Mouse (Mus musculus): Measurements from ENCODE around the gene Disc1. TPM values are rescaled to one million over a fixed set of nuclear protein-coding genes. Genes with fewer than 3 reads are reported as not detected.
A peak's percentile ranks its signal among the peaks of the same experiment; 100 is the strongest.

Gene Disc1
- total and polyA plus RNA-seq, 2 experiments from 2014 or later: 1.2 to 5.2 TPM

DNA sequence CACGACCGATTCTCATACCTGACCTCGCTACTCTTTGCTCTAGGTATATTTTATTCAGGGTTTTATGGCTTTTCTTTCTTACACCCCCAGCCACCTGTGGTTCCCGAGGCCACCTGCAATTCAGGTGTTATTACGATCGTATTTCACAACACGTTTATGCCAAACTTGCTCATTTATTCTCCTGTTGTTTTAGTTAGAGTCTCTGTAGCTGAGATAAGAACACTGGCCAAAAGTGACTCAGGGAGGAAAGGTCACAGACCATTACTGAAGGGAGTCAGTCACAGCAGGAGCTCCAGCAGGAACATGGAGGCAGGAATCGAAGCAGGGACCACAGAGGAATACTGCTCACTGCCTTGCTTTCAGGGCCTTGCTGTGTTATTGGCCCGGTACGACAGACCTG is 109.5 kb downstream of the Disc1 start:
- Histone ChIP-seq H3K27ac (ENCODE audit: low read depth) (no peak overlapping the region), H3K9me3 (replicated peaks; ENCODE audit: control insufficient read depth, low read length) (no peaks in the 10 kb centered on the region), H3K9ac (replicated peaks; ENCODE audit: low read depth, low read length) (no peak overlapping the region), H3K4me1 (ENCODE audit: control insufficient read depth, insufficient read depth) (no peaks in the 10 kb centered on the region; the same call in 1 of the 2 replicates), H3K27me3 (ENCODE audit: control insufficient read depth, insufficient read depth, low read length) (no peaks in the 10 kb centered on the region), H3K36me3 (replicated peaks; ENCODE audit: control insufficient read depth, insufficient read depth, low read length) (no peaks in the 10 kb centered on the region), H3K4me2 (ENCODE audit: low read depth, low read length) (no peak overlapping the region), H3K4me3 (ENCODE audit: low read depth, low read length) (no peak overlapping the region)
- WGBS: 89% methylated on average over 10 of the region's 10 CpGs
- DNase-seq (ENCODE audit: low spot score): no peak
- no peak for TF ChIP-seq CTCF (IDR thresholded peaks at IDR 0.05; ENCODE audit: low read depth)
- TF ChIP-seq EP300 (IDR thresholded peaks at IDR 0.05; ENCODE audit: low read depth): no peak
- ATAC-seq (ENCODE audit: insufficient read depth, low read depth): no peak

DNA sequence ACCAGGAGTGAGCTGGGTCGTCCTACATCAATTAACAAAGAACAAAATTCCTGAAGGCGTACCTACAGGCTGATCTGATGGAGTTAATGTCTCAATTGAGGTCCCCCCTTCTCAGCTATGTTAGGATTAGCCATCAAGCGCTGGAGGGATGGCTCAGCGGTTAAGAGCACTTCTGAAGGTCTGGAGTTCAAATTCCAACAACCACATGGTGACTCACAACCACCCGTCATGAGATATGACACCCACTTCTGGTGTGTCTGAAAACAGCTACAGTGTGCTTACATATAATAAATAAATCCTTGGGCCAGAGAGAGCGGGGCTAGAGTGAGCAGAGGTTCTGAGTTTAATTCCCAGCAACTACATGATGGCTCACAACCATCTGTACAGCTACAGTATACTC is 109.9 kb downstream of the Disc1 start:
- Histone ChIP-seq H3K27me3 (ENCODE audit: control insufficient read depth, insufficient read depth, low read length) (no peaks in the 10 kb centered on the region), H3K27ac (ENCODE audit: low read depth) (no peak overlapping the region), H3K9me3 (replicated peaks; ENCODE audit: control insufficient read depth, low read length) (no peaks in the 10 kb centered on the region), H3K4me1 (ENCODE audit: control insufficient read depth, insufficient read depth) (no peaks in the 10 kb centered on the region; the same call in 1 of the 2 replicates), H3K4me2 (ENCODE audit: low read depth, low read length) (no peak overlapping the region), H3K4me3 (ENCODE audit: low read depth, low read length) (no peak overlapping the region), H3K9ac (replicated peaks; ENCODE audit: low read depth, low read length) (no peak overlapping the region), H3K36me3 (replicated peaks; ENCODE audit: control insufficient read depth, insufficient read depth, low read length) (no peaks in the 10 kb centered on the region)
- ATAC-seq (ENCODE audit: insufficient read depth, low read depth) (no peak), DNase-seq (ENCODE audit: low spot score) (no peak)
- no peak for TF ChIP-seq EP300 (IDR thresholded peaks at IDR 0.05; ENCODE audit: low read depth)
- TF ChIP-seq CTCF (IDR thresholded peaks at IDR 0.05; ENCODE audit: low read depth): no peak
- WGBS: 80% methylated on average over 6 of the region's 6 CpGs

DNA sequence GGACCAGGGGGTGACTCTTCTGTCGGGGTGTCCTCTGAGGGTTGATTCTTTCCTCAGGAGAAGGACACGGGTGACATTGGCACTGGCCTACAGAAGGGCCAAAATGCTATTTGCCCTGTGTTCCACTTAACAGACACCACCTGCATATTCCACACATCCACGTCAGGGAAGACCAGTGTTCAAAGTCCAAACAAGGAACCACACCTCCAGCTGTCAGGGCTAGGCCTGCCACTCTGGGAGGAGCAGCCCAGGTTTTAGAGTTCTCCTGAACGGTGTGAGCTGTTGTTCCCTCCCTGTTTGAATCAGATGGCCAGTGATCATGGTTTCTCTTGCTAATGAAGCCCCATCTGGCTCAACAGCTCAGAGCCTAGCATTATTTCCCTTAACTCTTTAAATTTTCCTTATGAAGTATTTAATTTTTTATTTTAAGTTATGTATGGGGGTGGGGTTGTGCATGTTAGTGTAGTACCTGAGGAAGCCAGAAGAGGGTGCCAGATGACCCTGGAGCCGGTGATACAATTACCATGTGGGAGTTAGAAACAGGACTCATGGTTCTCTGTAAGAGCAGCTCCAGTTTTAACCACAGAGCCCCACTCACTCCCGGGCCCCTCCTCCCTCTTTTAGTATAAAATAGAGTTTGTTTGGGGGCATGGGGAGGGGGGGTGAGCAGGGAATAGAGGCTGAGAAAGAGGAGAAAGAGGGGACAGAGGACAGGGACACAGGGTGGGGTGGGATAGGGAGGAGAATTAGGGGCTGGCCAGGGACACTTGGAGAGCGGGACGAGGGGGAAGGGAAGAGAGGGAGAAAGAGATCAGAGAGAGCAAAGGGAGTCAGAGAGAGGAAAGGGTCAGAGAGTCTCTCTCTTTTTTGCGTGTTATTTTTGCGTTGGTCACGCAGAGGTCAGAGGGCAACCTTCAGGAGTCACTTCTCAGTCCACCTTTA is 111.8 kb downstream of the Disc1 start:
- Histone ChIP-seq H3K27me3 (ENCODE audit: control insufficient read depth, insufficient read depth, low read length) (no peaks in the 10 kb centered on the region), H3K36me3 (replicated peaks; ENCODE audit: control insufficient read depth, insufficient read depth, low read length) (no peaks in the 10 kb centered on the region), H3K9ac (replicated peaks; ENCODE audit: low read depth, low read length) (no peak overlapping the region), H3K4me2 (ENCODE audit: low read depth, low read length) (no peak overlapping the region), H3K9me3 (replicated peaks; ENCODE audit: control insufficient read depth, low read length) (no peaks in the 10 kb centered on the region), H3K27ac (ENCODE audit: low read depth) (no peak overlapping the region), H3K4me1 (ENCODE audit: control insufficient read depth, insufficient read depth) (no peaks in the 10 kb centered on the region; the same call in 1 of the 2 replicates), H3K4me3 (ENCODE audit: low read depth, low read length) (no peak overlapping the region)
- DNase-seq (ENCODE audit: low spot score) (no peak), ATAC-seq (ENCODE audit: insufficient read depth, low read depth) (no peak)
- WGBS: 73% methylated on average over 11 of the region's 11 CpGs
- peak; percentile 66 for TF ChIP-seq CTCF (IDR thresholded peaks at IDR 0.05; ENCODE audit: low read depth)
- no peak for TF ChIP-seq EP300 (IDR thresholded peaks at IDR 0.05; ENCODE audit: low read depth)

DNA sequence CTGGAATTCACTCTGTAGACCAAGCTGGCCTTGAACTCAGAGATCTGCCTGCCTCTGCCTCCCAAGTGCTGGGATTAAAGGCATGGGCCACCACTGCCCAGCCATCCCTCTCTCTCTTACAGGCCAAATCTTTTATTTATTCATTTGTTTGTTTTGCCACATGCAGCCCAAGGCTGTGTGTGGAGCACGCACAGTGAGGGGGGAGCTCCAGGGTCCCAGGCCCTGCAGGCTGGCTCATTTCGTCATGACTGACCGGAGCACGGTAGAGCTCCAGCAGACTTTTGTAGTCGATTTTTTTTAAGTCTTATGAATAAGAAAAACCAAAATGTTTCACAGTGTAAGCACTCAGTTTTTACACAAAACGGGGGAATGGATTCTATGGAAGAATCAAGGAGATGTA is 112.5 kb downstream of the Disc1 start:
- Histone ChIP-seq H3K36me3 (replicated peaks; ENCODE audit: control insufficient read depth, insufficient read depth, low read length) (no peaks in the 10 kb centered on the region), H3K4me2 (ENCODE audit: low read depth, low read length) (no peak overlapping the region), H3K9ac (replicated peaks; ENCODE audit: low read depth, low read length) (no peak overlapping the region), H3K4me3 (ENCODE audit: low read depth, low read length) (no peak overlapping the region), H3K27me3 (ENCODE audit: control insufficient read depth, insufficient read depth, low read length) (no peaks in the 10 kb centered on the region), H3K4me1 (ENCODE audit: control insufficient read depth, insufficient read depth) (no peaks in the 10 kb centered on the region; the same call in 1 of the 2 replicates), H3K27ac (ENCODE audit: low read depth) (no peak overlapping the region), H3K9me3 (replicated peaks; ENCODE audit: control insufficient read depth, low read length) (no peaks in the 10 kb centered on the region)
- ATAC-seq (ENCODE audit: insufficient read depth, low read depth): no peak
- 96% methylated on average over 6 of the region's 6 CpGs for WGBS
- TF ChIP-seq EP300 (IDR thresholded peaks at IDR 0.05; ENCODE audit: low read depth) (no peak), CTCF (IDR thresholded peaks at IDR 0.05; ENCODE audit: low read depth) (no peak)
- no peak for DNase-seq (ENCODE audit: low spot score)

DNA sequence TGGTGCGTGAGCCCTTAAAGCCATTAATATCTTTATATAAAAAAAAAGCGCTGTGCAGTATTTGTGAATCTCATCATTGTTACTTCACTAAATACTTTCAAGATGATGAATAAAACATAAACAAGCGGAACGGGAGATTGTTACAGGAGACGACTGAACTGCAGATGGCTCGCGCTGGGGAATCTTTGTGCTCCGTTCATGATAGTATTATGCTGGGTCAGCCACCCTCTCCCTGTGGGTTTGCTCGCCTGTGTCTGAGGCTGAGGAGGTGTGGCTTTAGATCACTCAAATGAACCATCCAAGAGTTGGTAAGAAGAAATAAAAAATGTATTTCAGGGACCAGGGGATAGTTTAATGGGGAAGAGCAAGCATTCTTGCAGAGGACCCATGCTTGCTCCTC is 113.0 kb downstream of the Disc1 start:
- 93% methylated on average over 9 of the region's 9 CpGs for WGBS
- H3K4me3 ChIP-seq (ENCODE audit: low read depth, low read length): no peak overlapping the region

More for the DNA sequence above, 113.0 kb downstream of the Disc1 start:
- Histone ChIP-seq H3K27ac (ENCODE audit: low read depth) (no peak overlapping the region), H3K4me1 (ENCODE audit: control insufficient read depth, insufficient read depth) (no peaks in the 10 kb centered on the region; the same call in 1 of the 2 replicates), H3K9ac (replicated peaks; ENCODE audit: low read depth, low read length) (no peak overlapping the region), H3K4me2 (ENCODE audit: low read depth, low read length) (no peak overlapping the region), H3K27me3 (ENCODE audit: control insufficient read depth, insufficient read depth, low read length) (no peaks in the 10 kb centered on the region), H3K9me3 (replicated peaks; ENCODE audit: control insufficient read depth, low read length) (no peaks in the 10 kb centered on the region), H3K36me3 (replicated peaks; ENCODE audit: control insufficient read depth, insufficient read depth, low read length) (no peaks in the 10 kb centered on the region)
- ATAC-seq (ENCODE audit: insufficient read depth, low read depth) (no peak), DNase-seq (ENCODE audit: low spot score) (no peak)
- TF ChIP-seq EP300 (IDR thresholded peaks at IDR 0.05; ENCODE audit: low read depth) (no peak), CTCF (IDR thresholded peaks at IDR 0.05; ENCODE audit: low read depth) (no peak)
